Mouse (Mus musculus) megakaryocyte, embryonic 14.5 days (primary cell): ENCODE measurements around the gene Stx8.

Experiments used
- FLI1 ChIP-seq: IDR thresholded peaks from 2 replicates; pipeline ENCODE4 v1.6.1; 2012; ENCODE audit warnings: low read length, inconsistent platforms, mixed read lengths
- GATA1 ChIP-seq: IDR thresholded peaks from 3 replicates; pipeline ENCODE4 v1.6.1; 2012; ENCODE audit warnings: mixed read lengths, low read length, inconsistent platforms, borderline replicate concordance

- TF ChIP-seq GATA1 (no peak), FLI1 (no peak)
Observed at GRCm38 (mm10) chr11:68216041-68216440, 250.0 kb downstream of the Stx8 start.
